Mouse (Mus musculus): ENCODE data around the gene Rgs10.
"Not testable (repeated sequence)": the region's sequence is repeated elsewhere in the genome, so short reads cannot be mapped to it uniquely, and the experiment has no call there.

Gene Rgs10

DNA sequence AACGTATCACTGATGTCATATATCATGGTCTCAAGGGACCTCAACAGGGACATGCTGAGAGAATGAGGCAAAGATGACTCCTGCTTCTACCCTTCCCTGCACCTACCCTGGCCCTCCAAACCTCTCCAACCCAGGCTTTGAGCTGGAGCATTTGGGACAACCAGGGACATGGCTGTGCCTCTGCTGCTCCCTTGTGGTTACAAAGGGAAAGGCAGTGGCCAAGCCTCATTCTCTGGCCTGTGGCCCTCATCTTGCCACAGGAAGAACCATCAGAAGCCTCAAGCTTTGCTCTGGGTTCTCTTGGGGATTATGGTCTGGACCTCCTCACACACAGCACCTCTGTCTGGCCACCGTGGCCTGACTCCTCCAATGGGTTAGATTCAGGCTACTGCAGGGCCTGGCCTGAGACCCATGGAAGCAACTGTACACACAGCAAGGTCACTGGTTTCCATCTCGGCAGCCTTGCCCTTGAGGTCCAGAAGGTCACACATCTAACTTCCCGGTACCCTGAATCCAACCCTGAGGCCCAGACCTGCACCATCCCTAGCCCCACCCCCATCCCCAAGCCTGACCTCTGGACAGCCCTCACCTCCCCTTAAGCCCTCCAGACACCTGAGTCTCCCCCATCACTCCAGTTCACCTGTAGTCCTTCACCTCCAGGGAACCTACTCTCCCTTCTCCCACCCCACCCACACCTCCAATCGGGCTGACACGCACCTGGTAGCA lies 73.5 kb downstream of the Rgs10 start:
- peak; percentile 68 for DNase-seq (ENCODE audit: low read depth, low spot score)

DNA sequence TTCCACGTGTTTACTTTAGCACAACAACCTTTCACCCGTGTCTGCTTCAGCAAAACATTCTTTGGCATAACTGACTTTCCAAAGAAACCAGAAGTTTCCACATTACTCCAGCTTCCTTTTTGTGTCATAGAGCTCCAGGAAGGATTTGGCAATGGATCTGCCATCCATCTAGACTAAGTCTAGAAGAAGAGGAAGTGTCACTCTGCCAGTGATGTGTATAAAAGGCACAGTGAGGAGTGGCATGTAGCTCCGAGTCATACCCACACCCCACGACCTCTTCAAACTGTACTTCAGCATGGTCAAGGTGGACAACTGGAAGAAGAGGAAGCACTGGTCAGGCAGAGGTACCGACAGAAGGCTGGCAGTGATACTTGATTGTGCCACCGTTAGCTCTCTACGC lies 74.1 kb downstream of the Rgs10 start:
- DNase-seq (ENCODE audit: low read depth, low spot score): no peak

DNA sequence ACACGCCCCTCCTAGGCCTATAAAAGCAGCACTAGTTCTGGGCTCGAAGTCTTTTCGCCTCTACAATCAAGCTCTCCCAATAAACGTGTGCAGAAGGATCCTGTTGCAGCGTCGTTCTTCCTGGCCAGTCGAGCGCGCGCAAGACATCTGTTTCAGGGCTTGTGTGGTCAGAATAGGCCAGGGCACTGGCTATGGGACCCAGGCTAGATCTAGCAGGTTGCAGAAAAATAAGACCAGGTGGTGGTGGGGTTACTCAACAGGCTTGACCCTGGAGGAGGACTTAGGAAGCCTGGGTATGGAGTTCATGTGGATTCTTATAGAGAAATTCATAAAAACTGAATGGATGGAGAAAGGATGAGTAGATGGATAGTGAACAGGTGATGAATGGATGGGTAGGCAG lies 75.9 kb downstream of the Rgs10 start:
- not testable (repeated sequence) for DNase-seq (ENCODE audit: low read depth, low spot score)

- not testable (repeated sequence) for DNase-seq (ENCODE audit: low read depth, low spot score)
Observed at GRCm38 (mm10) chr7:128340321-128340720, 78.2 kb downstream of the Rgs10 start.

GRCm38 (mm10) chr7:128332896-128333295 lies 85.7 kb downstream of the Rgs10 start:
- no peak for DNase-seq (ENCODE audit: low read depth, low spot score)

DNA sequence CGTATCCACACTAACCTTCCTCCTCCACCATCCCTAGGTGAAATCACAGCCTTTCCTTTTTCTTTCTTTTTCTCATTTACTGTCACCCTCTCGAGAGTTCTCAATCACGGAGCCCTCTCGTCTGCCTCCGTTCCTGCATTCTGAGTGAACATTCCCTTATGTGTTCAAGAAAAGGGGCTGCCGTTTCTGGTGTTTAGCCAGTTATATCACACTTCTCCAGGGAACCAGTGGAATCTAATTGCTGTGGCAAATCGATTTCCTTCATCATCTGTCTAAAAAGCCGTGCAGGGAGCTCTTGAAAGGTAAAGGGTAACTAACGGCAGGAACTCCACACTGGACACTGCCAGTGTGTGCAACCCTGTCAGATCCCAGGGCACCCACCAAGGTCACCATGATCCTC lies 87.6 kb downstream of the Rgs10 start:
- DNase-seq (ENCODE audit: low read depth, low spot score): no peak

- DNase-seq (ENCODE audit: low read depth, low spot score): no peak
Observed at GRCm38 (mm10) chr7:128324977-128325376, 93.6 kb downstream of the Rgs10 start.

Measured in ES-CJ7 (cell line).